Mouse (Mus musculus): Measurements from ENCODE around the gene Ptprm.

DNA sequence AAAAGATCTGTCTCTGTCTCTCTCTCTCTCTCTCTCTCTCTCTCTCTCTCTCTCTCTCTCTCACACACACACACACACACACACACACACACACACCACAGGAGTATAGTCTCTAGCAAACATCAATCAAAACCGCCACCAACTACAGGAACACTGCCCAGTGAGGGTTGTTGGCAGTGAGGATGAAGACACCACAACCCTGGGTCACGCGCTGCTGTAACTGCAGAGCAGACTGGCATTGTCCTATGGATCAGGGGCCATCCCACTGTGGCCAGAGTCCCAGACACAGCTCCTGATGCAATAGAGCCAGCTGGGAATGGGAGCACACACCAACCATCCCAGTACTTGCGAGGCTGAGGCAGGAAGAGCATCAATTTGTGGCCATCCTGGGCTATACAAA, 220.0 kb downstream of the Ptprm start:
- no peak for TF ChIP-seq GATA1 (IDR thresholded peaks at IDR 0.05; ENCODE audit: low read length)
- TF ChIP-seq TAL1 (IDR thresholded peaks at IDR 0.05; ENCODE audit: low read length) = no peak
